Mouse (Mus musculus) lung, postnatal 4 days (tissue): ENCODE results near the gene Zfp446.

Source experiments
- DNase-seq, 2 experiments: peaks; one replicate each; pipeline ENCODE4 v3.0.0; 2021

The Zfp446 gene

GRCm38 (mm10) chr7:13025511-13026112 is 48.0 kb downstream of the Zfp446 start:
- no peak for DNase-seq

DNA sequence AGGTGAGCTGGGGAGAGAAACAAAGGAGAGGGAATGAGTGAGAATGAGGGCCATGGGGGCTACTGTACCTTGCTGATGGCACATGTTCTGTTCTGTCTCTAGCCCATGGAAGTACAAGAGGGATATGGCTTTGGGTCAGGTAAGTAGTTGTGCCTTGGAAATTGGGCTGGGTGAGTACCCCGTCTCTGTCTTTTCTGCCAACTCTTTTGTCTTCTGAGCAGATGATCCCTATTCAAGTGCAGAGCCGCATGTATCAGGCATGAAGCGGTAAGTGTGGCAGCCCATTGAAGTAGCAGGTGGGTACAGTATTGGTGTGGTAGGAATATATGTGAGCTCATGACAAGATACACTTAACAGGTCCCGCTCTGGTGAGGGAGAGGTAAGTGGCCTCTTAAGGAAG is 51.3 kb downstream of the Zfp446 start:
- DNase-seq = no peak

DNA sequence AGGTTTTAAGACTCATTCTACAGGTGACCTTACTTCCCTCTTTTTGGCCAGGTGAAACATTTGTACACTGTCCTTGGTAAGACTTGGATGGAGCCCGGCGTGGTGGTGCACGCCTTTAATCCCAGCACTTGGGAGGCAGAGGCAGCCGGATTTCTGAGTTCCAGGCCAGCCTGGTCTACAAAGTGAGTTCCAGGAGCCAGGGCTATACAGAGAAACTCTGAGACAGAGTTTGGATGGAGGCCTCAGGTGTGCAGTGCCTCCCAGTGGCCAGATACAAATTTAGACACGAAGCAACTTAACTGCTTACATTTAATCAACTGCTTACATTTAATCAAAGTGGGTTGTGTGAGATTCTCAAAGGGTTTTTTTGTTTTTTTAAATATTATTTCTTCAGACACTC is 53.4 kb downstream of the Zfp446 start:
- peak in 1 of 2 experiments; percentile 47 for DNase-seq

DNA sequence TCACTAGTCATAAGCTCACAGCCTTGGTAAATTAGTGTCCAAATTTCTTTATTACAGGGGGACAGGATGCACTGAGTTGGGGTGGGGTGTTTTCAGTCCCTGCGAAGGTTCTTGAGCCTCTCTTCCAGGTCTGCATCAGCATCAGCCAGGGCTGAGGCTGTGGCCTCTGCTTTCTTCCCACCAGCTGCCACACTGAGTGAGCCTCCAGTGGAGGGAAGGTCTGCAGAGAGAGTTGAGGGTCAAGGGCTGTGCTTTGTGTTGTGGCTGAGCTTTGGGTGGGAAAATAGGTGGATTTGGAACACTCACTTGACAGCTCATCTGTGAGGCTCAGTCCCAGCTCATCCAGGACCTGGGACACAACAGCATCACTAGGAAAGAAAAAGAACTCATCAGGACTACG is 54.3 kb downstream of the Zfp446 start:
- no peak for DNase-seq

- no peak for DNase-seq
These were observed 54.9 kb downstream of the Zfp446 start for GRCm38 (mm10) chr7:13032541-13032940.

DNA sequence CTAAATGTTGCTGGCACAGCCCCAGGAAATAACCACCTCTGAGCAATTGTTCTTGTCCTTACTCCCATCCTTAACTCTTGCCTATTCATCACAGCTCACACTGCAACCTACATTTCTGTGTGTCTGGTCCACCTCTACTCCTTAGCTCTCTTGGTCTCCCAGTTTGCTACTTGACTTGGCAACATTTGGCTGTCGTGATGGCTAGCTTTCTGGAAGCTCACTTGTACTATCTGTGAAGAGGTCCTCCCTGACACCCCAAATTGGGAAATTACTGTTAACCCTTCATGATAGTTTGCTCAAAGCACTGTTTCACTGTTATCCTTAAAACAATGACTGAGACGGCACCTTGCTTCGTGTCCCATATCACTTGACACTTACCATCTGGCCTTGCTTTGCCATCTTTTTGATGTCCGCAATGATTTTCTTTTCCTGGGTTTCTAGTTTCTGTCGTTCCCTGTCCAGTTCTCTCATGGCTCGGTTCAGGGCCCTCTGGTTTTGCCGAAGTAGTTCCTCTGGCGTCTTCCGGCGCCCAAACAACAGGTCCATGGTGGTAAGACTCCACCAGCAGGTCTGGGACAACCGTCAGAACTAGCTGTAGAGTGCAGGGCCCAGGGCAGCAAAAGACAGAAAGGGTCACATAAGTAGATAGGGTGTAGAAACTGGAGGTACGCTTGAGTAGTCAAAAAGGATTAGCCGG is 56.0 kb downstream of the Zfp446 start:
- no peak for DNase-seq

GRCm38 (mm10) chr7:13034148-13034977 is 56.7 kb downstream of the Zfp446 start, which contains the start of gene Chmp2a:
Gene Chmp2a, minus strand, starts transcription at chr7:13034807.
- DNase-seq = peak; percentile 97 to 98
